Comparison of ENCODE assay signal across 24 mouse cellular contexts in the genomic region with DNA sequence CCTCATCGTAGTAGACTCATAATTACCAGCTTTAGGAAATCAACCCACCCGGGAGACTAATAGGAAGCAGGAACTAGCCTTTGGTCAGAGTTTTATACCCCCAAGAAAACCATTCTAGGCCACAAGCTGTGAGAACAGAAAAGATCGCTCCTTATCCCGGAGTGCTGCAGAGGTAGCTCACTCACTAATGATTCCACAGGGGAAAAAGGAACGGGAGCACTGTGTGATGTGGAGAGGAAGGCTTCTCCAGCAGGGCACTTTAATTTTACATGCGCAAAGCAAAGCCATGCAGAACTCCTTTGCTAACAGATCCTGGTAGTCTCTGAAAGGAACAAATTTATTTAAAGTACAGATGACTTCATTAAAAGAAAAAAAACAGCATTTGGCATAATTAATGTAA.
"Had no signal": no experiment of that assay in that cellular context is flagged by ENCODE, and none has a peak within 500 bp of the region (broad histone marks: within the 10 kb centered on the region; RNA-seq: fewer than 3 reads in every experiment).

No protein-coding gene starts in this region.

- H3K27ac ChIP-seq: kidney, postnatal 0 days; layer of hippocampus, adult 2 months; limb, embryonic 10.5 days; limb, embryonic 13.5 days; liver, embryonic 12.5 days; liver, embryonic 15.5 days; lung, embryonic 15.5 days; neural tube, embryonic 13.5 days; stomach, postnatal 0 days had no signal

- H3K4me1 ChIP-seq: limb, embryonic 13.5 days; liver, embryonic 12.5 days; liver, embryonic 15.5 days; lung, embryonic 15.5 days; neural tube, embryonic 13.5 days had no signal

- H3K4me2 ChIP-seq: limb, embryonic 13.5 days; liver, embryonic 12.5 days; liver, embryonic 15.5 days; lung, embryonic 15.5 days; neural tube, embryonic 13.5 days had no signal

- H3K9ac ChIP-seq: limb, embryonic 13.5 days; liver, embryonic 12.5 days; liver, embryonic 15.5 days; lung, embryonic 15.5 days; neural tube, embryonic 13.5 days had no signal

- H3K4me3 ChIP-seq: layer of hippocampus, adult 2 months; limb, embryonic 10.5 days; limb, embryonic 13.5 days; liver, embryonic 12.5 days; liver, embryonic 15.5 days; lung, embryonic 15.5 days; myocyte; neural tube, embryonic 13.5 days had no signal

- H3K27me3 ChIP-seq: limb, embryonic 13.5 days; liver, embryonic 12.5 days; liver, embryonic 15.5 days; lung, embryonic 15.5 days; neural tube, embryonic 13.5 days had no signal

- H3K36me3 ChIP-seq: limb, embryonic 10.5 days; limb, embryonic 13.5 days; liver, embryonic 12.5 days; liver, embryonic 15.5 days; lung, embryonic 15.5 days; neural tube, embryonic 13.5 days had no signal

- ATAC-seq: intestine, postnatal 0 days; liver, embryonic 12.5 days had no signal

- DNase-seq: kidney, adult 2 months; kidney, postnatal 25 days; layer of hippocampus, adult 9-11 months; liver; lung, adult 18-20 months; lung, postnatal 10 days; lung, postnatal 4 days; right cerebral cortex, adult 18-20 months; right cerebral cortex, postnatal 14 days; right cerebral cortex, postnatal 4 days; thymus, adult 2 months; thymus, postnatal 14 days; thymus, postnatal 4 days had no signal

- H3K9me3 ChIP-seq: limb, embryonic 10.5 days; limb, embryonic 13.5 days; liver, embryonic 12.5 days; liver, embryonic 15.5 days; lung, embryonic 15.5 days; neural tube, embryonic 13.5 days had no signal
